Mouse (Mus musculus) lung, postnatal 0 days (tissue): ENCODE results near the gene Med13l. TPM values are rescaled to one million over a fixed set of nuclear protein-coding genes. Genes with fewer than 3 reads are reported as not detected.
A peak's percentile ranks its signal among the peaks of the same experiment; 100 is the strongest.

Source experiments
- ATAC-seq: fragments of 200-750 bp; cut with Nextera tagmentation; 2 replicates; pipeline ENCODE4 v1.8.0; 2017; ENCODE audit warnings: moderate library complexity
- DNase-seq: peaks from one replicate; pipeline ENCODE4 v3.0.0-alpha.2; 2016; ENCODE audit warnings: low spot score
- H3K27ac ChIP-seq: fragments of 300-500 bp; sonication (generic); 2 replicates; pipeline ENCODE4 v1.5.1; 2014; ENCODE audit warnings: antibody characterized with exemption, mild to moderate bottlenecking, low read length, mixed read lengths
- H3K27me3 ChIP-seq: fragments of 300-500 bp; sonication (generic); replicated peaks from 2 replicates; pipeline ENCODE4 v1.6.1; 2014; ENCODE audit warnings: low read length, mixed read lengths; ENCODE audit not compliant: insufficient read depth
- H3K36me3 ChIP-seq: fragments of 300-500 bp; sonication (generic); 2 replicates; pipeline ENCODE4 v1.6.1; 2014; ENCODE audit warnings: low read length, mixed read lengths; ENCODE audit not compliant: insufficient read depth
- H3K4me1 ChIP-seq: fragments of 300-500 bp; sonication (generic); 2 replicates; pipeline ENCODE4 v1.6.1; 2014; ENCODE audit warnings: antibody characterized with exemption, low read depth, low read length, mixed read lengths; ENCODE audit not compliant: insufficient read depth
- H3K4me2 ChIP-seq: fragments of 300-500 bp; sonication (generic); replicated peaks from 2 replicates; pipeline ENCODE4 v1.6.1; 2014; ENCODE audit warnings: low read depth, mild to moderate bottlenecking, low read length, moderate library complexity, mixed read lengths
- H3K4me3 ChIP-seq: fragments of 300-500 bp; sonication (generic); 2 replicates; pipeline ENCODE4 v1.5.1; 2014; ENCODE audit warnings: low read depth, low read length
- H3K9ac ChIP-seq: fragments of 300-500 bp; sonication (generic); replicated peaks from 2 replicates; pipeline ENCODE4 v1.6.1; 2014; ENCODE audit warnings: low read depth, mild to moderate bottlenecking
- H3K9me3 ChIP-seq: fragments of 300-500 bp; sonication (generic); 2 replicates; pipeline ENCODE4 v1.6.1; 2016; ENCODE audit warnings: low read length, mixed read lengths
- CTCF ChIP-seq: IDR thresholded peaks from 2 replicates; pipeline ENCODE4 v1.5.1; 2016; ENCODE audit warnings: antibody characterized with exemption, mild to moderate bottlenecking
- EP300 ChIP-seq: IDR thresholded peaks from 2 replicates; pipeline ENCODE4 v1.6.1; 2016; ENCODE audit warnings: antibody characterized with exemption, mild to moderate bottlenecking, control low read depth
- WGBS: fragments of 180-500 bp; shearing (Covaris S2); extraction: QIAGEN DNeasy Blood & Tissue Kit; methylation state at CpG from one replicate; pipeline ENCODE4 v1.1.7; 2014; 5-methylcytosine and 5-hydroxymethylcytosine counted together
- polyA plus RNA-seq: library from polyadenylated mRNA; unstranded; fragments of >200 nt; fragmentation: Nextera tagmentation; extraction: Ambion mirVana; gene quantifications from 2 replicates; pipeline ENCODE4 v1.2.1, GENCODE M21; 2015

Gene Med13l
- polyA plus RNA-seq, 1 experiment from 2014 or later: 10.1 TPM

DNA sequence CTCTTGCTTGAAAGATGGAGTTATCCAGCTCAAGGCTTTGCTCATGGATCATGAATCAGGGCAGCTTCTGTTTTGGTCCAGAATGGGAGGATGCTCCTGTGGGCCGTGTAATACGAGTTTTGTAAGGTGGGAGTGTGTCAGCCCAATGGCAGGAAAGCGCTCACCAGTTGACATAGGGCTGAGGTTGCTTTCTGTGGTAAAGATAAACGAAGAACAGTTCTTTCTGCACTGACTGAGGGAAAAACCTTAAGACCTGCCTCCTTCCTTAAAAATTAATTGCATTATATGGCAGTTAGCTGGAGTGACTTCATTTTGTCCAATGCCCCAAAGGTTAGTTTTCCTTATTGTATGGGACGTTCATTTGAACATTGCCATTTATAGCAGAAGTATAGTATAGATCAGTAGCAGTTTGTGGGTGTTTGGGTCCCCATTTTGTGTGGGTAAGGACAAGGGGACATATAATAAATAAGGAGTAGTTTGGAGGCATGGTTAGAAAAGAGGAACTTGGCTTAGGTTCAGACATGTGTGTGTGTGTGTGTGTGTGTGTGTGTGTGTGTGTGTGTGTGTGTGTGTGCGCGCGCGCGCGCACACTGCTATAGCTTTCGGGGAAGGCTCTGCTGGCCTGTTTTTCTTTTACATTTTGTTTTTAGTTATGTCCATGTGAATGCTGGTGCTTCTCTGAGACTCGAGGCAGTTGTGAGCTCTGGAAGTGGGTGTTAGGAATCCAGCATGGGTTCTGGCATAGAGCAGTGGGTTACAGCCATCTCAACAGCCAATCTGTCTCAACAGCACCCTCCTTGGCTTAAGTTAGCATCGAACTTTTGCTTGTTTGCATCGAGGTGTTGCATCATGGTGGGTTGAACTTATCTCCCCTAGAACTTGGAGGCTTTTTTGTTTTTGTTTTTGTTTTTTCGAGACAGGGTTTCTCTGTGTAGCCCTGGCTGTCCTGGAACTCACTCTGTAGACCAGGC, 76.2 kb downstream of the Med13l start:
- no peak for DNase-seq
- no peak for ATAC-seq
- TF ChIP-seq CTCF: no peak
- TF ChIP-seq EP300: no peak
- no peak overlapping the region for H3K4me2 ChIP-seq
- peaks cover 11% of the 10 kb centered on the region; the same call in 1 of the 2 replicates for H3K4me1 ChIP-seq
- no peak overlapping the region for H3K4me3 ChIP-seq
- no peak overlapping the region for H3K27ac ChIP-seq
- H3K27me3 ChIP-seq: no peaks in the 10 kb centered on the region
- H3K9me3 ChIP-seq: no peaks in the 10 kb centered on the region
- H3K9ac ChIP-seq: no peak overlapping the region
- no peaks in the 10 kb centered on the region for H3K36me3 ChIP-seq
- WGBS: 78% methylated on average over 12 of the region's 16 CpGs

DNA sequence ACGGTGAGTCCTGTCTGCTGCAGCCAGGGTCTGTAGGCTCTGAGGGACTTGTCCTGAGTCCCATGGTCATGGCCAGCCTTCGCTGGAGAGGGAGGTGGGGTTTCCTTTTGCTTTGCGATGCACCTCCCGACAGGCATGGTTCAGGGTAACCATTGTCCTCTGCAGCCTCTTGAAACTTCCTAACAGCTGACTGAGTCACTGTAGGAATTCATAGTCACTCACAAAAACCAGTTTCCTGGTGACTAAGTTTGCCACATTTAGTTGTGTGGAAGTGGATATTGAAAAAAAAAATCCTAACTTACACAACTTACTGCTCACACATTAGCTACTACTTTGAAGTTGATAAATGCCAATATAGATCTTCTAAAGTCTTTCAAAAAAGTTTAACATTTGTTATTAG, 77.5 kb downstream of the Med13l start:
- Histone ChIP-seq H3K36me3 (no peaks in the 10 kb centered on the region), H3K9ac (no peak overlapping the region), H3K9me3 (no peaks in the 10 kb centered on the region), H3K4me1 (peaks cover 6% of the 10 kb centered on the region; the same call in 1 of the 2 replicates), H3K27ac (no peak overlapping the region), H3K4me2 (no peak overlapping the region), H3K27me3 (no peaks in the 10 kb centered on the region), H3K4me3 (no peak overlapping the region)
- WGBS: 45% methylated on average over 4 of the region's 4 CpGs
- TF ChIP-seq EP300 (no peak), CTCF (no peak)
- DNase-seq (peak; percentile 36), ATAC-seq (0 out of 2 replicates have a peak, but pooled peaks have one; percentile 23)

DNA sequence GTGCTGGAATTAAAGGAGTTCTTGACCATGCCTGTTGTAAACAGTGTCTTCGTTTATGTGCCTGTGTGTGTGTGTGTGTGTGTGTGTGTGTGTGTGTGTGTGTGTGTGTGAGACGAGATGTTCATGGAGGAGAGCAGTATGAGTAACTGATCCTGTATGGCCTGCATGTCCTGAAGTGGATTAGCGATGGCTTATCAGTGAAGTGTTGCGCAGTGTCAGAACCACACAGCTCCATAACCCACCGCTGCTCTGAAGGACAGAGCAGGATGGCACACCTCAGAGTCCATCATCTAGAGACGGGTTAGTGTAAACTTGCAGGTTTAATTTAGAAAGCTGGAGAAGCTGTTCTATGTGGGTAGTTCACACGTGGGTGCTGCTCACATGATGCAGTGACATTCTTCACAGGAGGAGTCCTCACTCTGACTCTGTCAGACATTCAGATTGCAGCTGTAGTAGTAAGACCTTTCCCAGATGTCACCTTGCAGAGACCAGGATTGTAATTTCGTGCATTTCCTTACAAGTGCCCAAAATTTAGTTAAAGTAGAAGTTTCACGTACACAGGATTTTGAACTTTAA, 78.1 kb downstream of the Med13l start:
- no peaks in the 10 kb centered on the region for H3K27me3 ChIP-seq
- 0 out of 2 replicates have a peak, but pooled peaks cover 4% of the 10 kb centered on the region for H3K4me1 ChIP-seq
- H3K9ac ChIP-seq: no peak overlapping the region
- no peak overlapping the region for H3K4me2 ChIP-seq
- ATAC-seq: no peak
- no peaks in the 10 kb centered on the region for H3K9me3 ChIP-seq
- TF ChIP-seq CTCF (no peak), EP300 (no peak)
- no peaks in the 10 kb centered on the region for H3K36me3 ChIP-seq
- no peak overlapping the region for H3K4me3 ChIP-seq
- H3K27ac ChIP-seq: no peak overlapping the region
- 66% methylated on average over 9 of the region's 9 CpGs for WGBS
- no peak for DNase-seq

DNA sequence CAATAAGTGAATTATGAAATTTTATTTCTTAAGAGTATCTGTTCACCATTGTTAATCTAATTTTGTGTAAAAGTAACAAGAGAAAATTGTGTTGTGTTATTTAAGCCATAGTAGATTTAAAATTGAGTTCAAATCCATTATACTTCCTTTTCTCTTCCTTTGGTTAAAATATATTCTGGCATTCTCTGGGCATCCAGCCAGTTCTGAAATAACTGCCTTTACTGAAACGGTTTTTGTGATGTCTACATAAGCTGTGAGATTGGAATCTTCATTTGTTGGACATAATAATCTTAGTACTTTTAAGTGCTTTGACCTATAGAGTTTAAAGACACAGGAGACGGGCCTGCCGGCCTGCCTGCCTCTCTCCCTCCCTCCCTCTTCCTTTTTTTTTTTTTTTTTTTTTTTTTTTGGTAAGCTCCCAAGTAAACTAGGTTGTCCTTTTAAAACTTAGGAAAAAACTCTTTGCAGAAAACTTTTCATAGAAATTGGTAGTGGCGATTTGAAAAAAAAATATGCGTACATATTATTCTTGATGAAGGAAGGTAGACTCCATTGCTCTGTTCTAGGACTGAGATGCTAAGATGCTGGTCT, 78.7 kb downstream of the Med13l start:
- DNase-seq (no peak), ATAC-seq (no peak)
- WGBS: 53% methylated on average over 5 of the region's 5 CpGs
- Histone ChIP-seq H3K36me3 (no peaks in the 10 kb centered on the region), H3K9ac (no peak overlapping the region), H3K4me2 (no peak overlapping the region), H3K27me3 (no peaks in the 10 kb centered on the region), H3K27ac (no peak overlapping the region), H3K4me1 (0 out of 2 replicates have a peak, but pooled peaks cover 4% of the 10 kb centered on the region), H3K9me3 (no peaks in the 10 kb centered on the region), H3K4me3 (no peak overlapping the region)
- TF ChIP-seq CTCF (no peak), EP300 (no peak)

DNA sequence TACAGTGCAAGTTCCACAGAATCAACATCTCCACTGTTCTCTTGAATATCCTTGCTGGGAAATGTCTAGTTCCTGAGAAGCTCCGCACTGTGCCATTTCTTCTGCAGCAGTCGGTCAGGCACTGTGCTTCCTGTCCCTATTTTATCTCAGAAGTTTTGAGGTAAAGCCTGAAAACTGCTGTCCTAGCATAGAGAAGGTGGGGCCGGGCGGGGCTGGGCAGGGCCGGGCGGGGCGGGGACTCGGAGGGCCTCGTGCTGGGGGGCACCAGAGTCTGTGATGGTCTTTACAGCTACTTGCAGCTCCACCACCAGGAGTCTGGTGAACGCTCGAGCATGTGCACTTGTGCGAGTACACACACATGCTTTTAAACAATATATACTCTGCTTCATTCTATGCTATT, 83.6 kb downstream of the Med13l start:
- no peak for ATAC-seq
- Histone ChIP-seq H3K27ac (no peak overlapping the region), H3K4me1 (0 out of 2 replicates have a peak, but pooled peaks cover 5% of the 10 kb centered on the region), H3K36me3 (no peaks in the 10 kb centered on the region), H3K9ac (no peak overlapping the region), H3K9me3 (no peaks in the 10 kb centered on the region), H3K4me2 (no peak overlapping the region), H3K27me3 (no peaks in the 10 kb centered on the region), H3K4me3 (no peak overlapping the region)
- DNase-seq: no peak
- TF ChIP-seq EP300: no peak
- TF ChIP-seq CTCF: no peak
- 72% methylated on average over 12 of the region's 12 CpGs for WGBS

DNA sequence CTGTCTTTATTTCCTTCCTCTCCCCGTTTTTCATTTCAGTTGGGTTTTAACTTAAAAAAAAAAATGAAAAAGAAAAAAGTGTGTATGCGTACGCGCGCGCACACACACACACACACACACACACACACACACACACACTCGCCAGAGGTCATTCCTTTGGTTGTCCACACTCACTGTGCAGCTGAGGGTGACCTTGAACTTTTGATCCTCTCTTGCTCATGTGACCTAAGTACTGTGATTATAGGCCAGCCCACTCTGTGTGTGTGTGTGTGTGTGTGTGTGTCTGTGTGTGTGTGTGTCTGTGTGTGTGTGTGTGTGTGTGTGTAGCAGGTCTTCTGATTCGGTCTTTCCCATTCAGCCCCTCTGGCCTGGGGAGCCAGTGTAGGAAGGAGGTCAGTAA, 84.0 kb downstream of the Med13l start:
- no peak for ATAC-seq
- TF ChIP-seq EP300: no peak
- TF ChIP-seq CTCF: no peak
- no peak overlapping the region for H3K27ac ChIP-seq
- H3K27me3 ChIP-seq: no peaks in the 10 kb centered on the region
- H3K4me3 ChIP-seq: no peak overlapping the region
- peaks cover 5% of the 10 kb centered on the region; the same call in 1 of the 2 replicates for H3K4me1 ChIP-seq
- no peak for DNase-seq
- H3K9ac ChIP-seq: no peak overlapping the region
- WGBS: 71% methylated on average over 8 of the region's 8 CpGs
- no peak overlapping the region for H3K4me2 ChIP-seq
- H3K36me3 ChIP-seq: no peaks in the 10 kb centered on the region
- no peaks in the 10 kb centered on the region for H3K9me3 ChIP-seq
